Mouse (Mus musculus) macrophage (primary cell): ENCODE results near the gene Olfr1395. TPM values are rescaled to one million over a fixed set of nuclear protein-coding genes. Genes with fewer than 3 reads are reported as not detected.
"Not testable (repeated sequence)": the region's sequence is repeated elsewhere in the genome, so short reads cannot be mapped to it uniquely, and the experiment has no call there.

Experiments
- H3K27ac ChIP-seq: fragments of 350-480 bp; formaldehyde crosslinking; 2 replicates; pipeline ENCODE4 v1.9.0; 2021
- H3K36me3 ChIP-seq: fragments of 350-480 bp; formaldehyde crosslinking; 2 replicates; pipeline ENCODE4 v1.9.0; 2021; ENCODE audit errors: inconsistent target
- H3K4me3 ChIP-seq: fragments of 350-480 bp; formaldehyde crosslinking; 2 replicates; pipeline ENCODE4 v1.9.0; 2021; ENCODE audit errors: inconsistent target
- H3K79me2 ChIP-seq: fragments of 350-480 bp; formaldehyde crosslinking; 2 replicates; pipeline ENCODE4 v1.9.0; 2021; ENCODE audit errors: inconsistent target
- WGBS: methylation state at CpG from one replicate; pipeline ENCODE4 v1.1.7; 2026; ENCODE audit warnings: inconsistent platforms; ENCODE audit not compliant: missing documents; 5-methylcytosine and 5-hydroxymethylcytosine counted together
- polyA plus RNA-seq: library from polyadenylated mRNA; stranded (reverse); fragments of 250-400 nt; gene quantifications from 3 replicates; pipeline ENCODE4 v1.2.4, GENCODE M21; 2018; ENCODE audit warnings: inconsistent platforms

Gene Olfr1395
- polyA plus RNA-seq, 1 experiment from 2014 or later, result not detected

- not testable (repeated sequence) for H3K27ac ChIP-seq, H3K79me2 ChIP-seq, H3K4me3 ChIP-seq, H3K36me3 ChIP-seq
- WGBS, result no CpG with 5 or more reads among the region's 9 CpGs
Measured at GRCm38 (mm10) chr11:49194771-49195170, 52.7 kb downstream of the Olfr1395 start.

- Histone ChIP-seq H3K79me2 (peaks cover 8% of the 10 kb centered on the region; the same call in 1 of the 2 replicates), H3K27ac (no peak overlapping the region), H3K4me3 (no peak overlapping the region), H3K36me3 (no peaks in the 10 kb centered on the region)
- 44% methylated on average over 7 of the region's 7 CpGs for WGBS
Measured at GRCm38 (mm10) chr11:49195819-49196322, 53.8 kb downstream of the Olfr1395 start.

Other genes with a start within 250 kb of the Olfr1395 start
- 43.5 to 99.6 TPM (median 62.6 TPM) in 3 replicates for gene Gm5431, start 240.1 kb upstream of the Olfr1395 start, polyA plus RNA-seq
- 12.3 to 45.7 TPM (median 19.2 TPM) in 3 replicates for gene Psme2b, start 196.1 kb upstream of the Olfr1395 start, polyA plus RNA-seq
- gene Olfr56, start 163.4 kb upstream of the Olfr1395 start, polyA plus RNA-seq, result 1.7 to 2.7 TPM (median 2.5 TPM) in 3 replicates
- 13.0 to 45.0 TPM (median 18.5 TPM) in 3 replicates for gene 9930111J21Rik1, start 162.9 kb upstream of the Olfr1395 start, polyA plus RNA-seq
- 0.58 to 2.3 TPM (median 0.77 TPM) in 3 replicates for gene Gm12185, start 150.0 kb upstream of the Olfr1395 start, polyA plus RNA-seq
- gene Tgtp1, start 148.1 kb upstream of the Olfr1395 start, polyA plus RNA-seq, result 0.63 to 6.2 TPM (median 1.7 TPM) in 3 replicates
- 39.3 to 117 TPM (median 92.6 TPM) in 3 replicates for gene 9930111J21Rik2, start 91.0 kb upstream of the Olfr1395 start, polyA plus RNA-seq
- gene Tgtp2, start 78.1 kb upstream of the Olfr1395 start, polyA plus RNA-seq, result 27.3 to 134 TPM (median 32.0 TPM) in 3 replicates
- gene Ifi47, start 65.7 kb upstream of the Olfr1395 start, polyA plus RNA-seq, result 34.8 to 249 TPM (median 64.0 TPM) in 3 replicates
- gene Olfr1396, start 27.4 kb upstream of the Olfr1395 start, polyA plus RNA-seq, result not detected in 3 replicates
- not detected in 3 replicates for gene Olfr1394, start 12.1 kb downstream of the Olfr1395 start, polyA plus RNA-seq
- 0.06 TPM in 1 of 3 replicates, not detected in the others for gene Btnl9, start 44.9 kb downstream of the Olfr1395 start, polyA plus RNA-seq
- 20.8 to 33.5 TPM (median 22.4 TPM) in 3 replicates for gene Zfp62, start 61.0 kb downstream of the Olfr1395 start, polyA plus RNA-seq
- gene Mgat1, start 101.9 kb downstream of the Olfr1395 start, polyA plus RNA-seq, result 43.2 to 95.3 TPM (median 69.7 TPM) in 3 replicates
- gene Olfr1393, start 136.0 kb downstream of the Olfr1395 start, polyA plus RNA-seq, result not detected in 3 replicates
- gene Olfr1392, start 143.0 kb downstream of the Olfr1395 start, polyA plus RNA-seq, result 0.16 TPM in 1 of 3 replicates, not detected in the others
- not detected in 3 replicates for gene Olfr10, start 162.5 kb downstream of the Olfr1395 start, polyA plus RNA-seq
- gene Olfr1391, start 180.5 kb downstream of the Olfr1395 start, polyA plus RNA-seq, result not detected in 3 replicates
- not detected in 3 replicates for gene Olfr1390, start 192.9 kb downstream of the Olfr1395 start, polyA plus RNA-seq